Mouse (Mus musculus): ENCODE measurements around the gene Pafah2.

Gene Pafah2

DNA sequence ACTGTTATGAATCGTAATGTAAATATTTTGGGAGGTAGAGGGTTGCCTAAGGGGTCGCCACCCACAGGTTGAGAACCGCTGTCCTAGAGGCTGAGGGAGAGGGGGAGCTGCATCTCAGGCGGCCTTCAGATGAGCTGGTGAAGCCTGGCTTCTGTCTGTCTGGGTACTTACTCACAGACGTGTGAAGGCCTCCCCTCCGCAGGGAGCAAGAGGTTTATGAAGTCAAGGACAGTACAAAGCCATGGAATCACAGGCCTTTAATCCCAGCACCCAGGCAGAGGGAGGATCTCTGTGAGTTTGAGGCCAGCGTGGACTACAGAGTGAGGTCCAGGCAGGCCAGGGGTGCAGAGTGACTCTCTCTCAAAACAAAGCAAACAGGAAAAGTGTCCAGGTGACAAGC, 21.0 kb downstream of the Pafah2 start:
- in situ Hi-C loops (cut with MboI; ENCODE audit: low sequenced_read_pairs): no loop called here

DNA sequence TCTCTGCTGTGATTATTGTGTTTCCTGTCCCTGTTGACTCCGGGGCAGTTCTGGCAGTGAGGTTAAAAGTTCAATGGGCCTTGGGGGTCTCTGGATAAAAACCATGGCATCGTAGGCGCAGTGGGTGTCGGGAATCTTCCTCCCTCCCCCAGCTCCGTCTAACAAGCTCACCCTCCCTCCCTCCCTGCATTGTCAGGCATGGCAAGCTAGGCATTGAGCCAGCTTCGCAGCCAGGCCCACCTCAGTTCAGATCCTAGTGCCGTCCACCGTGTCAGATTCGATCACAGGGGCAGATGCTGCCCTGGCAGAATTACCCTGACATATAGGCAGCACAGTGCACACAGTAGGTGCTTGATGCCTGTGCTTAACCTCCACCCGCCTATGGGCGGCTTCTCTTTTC, 25.9 kb downstream of the Pafah2 start:
- in situ Hi-C loops (cut with MboI; ENCODE audit: low sequenced_read_pairs): no loop called here

DNA sequence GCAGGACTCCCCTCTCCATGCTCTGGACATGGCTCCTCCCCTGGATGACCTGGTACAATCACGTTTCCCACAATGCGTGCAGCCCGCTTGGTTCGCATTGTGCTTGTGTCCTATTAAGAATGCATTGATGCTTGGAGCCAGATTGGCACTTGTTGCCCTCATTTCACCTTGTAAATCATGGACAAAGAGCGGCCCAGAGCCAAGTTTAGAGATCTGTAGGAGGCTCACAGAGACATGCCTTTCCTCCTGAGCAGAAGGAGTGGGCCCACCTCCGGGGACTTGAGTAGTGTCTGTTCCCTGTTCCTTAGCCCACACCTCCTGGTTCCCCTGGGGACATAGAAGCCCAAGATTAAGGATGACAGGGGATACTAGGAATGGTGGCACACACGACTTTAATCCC, 27.8 kb downstream of the Pafah2 start:
- in situ Hi-C loops (cut with MboI; ENCODE audit: low sequenced_read_pairs): no loop called here

DNA sequence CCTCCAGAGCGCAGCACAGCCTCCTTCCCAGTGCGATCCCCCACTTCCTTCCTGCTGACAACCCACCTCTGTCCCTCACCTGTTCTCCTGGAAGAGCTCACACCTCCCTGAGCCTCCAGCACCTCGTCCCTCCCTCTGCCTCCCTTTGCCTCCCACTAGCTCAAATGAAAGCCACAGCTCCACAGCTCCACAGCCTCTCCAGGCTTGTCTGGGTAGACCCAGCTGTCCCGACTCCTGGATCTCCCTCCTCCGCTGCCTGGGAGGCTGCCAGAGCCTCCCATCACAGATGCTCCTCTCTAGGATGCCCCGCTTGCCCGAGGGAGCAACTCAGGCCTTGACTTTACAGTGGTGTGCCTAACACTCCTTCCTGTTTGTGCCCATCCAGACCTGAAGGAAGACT, 29.0 kb downstream of the Pafah2 start:
- in situ Hi-C loops (cut with MboI; ENCODE audit: low sequenced_read_pairs): no loop called here

DNA sequence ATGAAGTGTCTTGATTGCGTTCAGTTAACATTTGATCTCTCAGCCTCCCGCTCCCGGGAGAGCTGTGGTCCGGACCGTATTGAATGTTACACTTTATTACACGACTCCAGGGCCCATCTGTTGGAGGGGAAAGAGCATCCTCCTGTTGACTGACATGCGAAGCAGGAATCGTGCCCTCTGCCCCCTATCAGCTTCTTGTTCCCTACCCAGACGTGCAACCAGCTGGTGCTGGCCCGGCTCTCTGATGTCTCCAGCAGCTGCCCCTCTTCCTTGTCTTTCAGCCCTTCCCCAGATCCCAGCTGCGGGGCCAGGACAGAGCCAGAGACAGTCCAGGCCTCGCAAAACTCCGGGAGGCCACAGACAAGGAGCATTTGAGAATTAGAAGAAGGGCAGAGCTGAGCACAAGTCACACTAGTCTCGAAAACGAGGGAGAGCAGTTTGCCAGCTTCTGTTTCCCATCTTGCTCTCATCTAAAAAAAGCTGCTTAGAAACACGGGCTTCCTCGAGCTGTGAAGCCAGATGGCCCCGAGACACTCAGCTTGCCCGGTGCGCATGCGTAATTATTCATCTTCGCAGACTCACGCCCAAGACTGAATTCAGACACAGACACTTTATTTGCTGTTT, 34.4 kb downstream of the Pafah2 start:
- in situ Hi-C loops (cut with MboI; ENCODE audit: low sequenced_read_pairs): no loop called here

DNA sequence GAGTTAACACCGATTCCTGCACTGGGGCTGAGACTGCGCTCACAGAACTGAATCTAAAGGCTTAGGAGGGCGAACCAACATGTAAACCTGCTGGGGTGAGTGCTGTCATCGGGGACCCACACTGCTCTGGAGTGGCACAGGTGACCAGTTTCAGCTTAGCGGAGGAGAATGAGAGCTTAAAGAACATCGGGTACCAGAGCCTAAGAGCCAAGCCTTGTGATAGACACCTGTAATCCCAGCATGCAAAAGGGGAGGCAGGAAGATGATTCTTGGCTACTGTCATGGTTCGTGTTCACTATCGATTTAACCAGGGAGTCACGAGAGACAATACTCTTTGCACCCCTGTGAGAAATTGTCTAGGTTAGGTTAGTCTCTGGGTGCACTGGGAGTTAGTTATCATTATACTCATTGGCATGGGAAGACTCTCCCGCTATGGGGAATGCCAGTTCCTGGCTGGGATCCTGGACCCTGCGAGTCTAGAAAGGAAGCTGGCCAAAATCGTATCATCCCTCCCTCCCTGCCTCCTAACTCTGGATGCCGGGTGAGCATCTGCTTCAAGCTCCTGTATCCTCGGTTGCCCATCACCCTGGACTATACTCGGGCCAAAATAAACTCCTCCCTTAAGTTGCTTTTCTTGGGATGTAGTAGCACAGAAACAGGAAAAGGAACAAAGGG, 36.7 kb downstream of the Pafah2 start:
- in situ Hi-C loops (cut with MboI; ENCODE audit: low sequenced_read_pairs): no loop called here

DNA sequence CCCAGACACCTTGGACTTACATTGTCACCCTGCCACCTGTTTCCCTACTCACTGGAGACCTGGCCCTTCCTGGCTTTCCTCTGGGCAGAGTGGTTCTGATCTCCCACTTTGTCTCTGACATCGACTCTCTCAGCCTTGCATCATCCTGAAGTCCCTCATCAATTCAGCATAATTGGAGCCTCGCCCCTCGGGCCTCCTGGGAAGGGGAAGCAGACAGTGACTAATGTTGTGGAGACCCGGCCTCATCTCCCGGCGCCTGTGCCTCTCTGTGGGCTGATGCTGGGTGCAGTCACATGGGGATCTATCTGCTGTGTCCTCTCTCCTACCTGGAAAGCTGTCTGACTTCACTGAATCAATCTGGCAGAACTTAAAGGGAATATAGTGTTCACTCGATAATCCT, 40.1 kb downstream of the Pafah2 start:
- in situ Hi-C loops (cut with MboI; ENCODE audit: low sequenced_read_pairs): no loop called here

DNA sequence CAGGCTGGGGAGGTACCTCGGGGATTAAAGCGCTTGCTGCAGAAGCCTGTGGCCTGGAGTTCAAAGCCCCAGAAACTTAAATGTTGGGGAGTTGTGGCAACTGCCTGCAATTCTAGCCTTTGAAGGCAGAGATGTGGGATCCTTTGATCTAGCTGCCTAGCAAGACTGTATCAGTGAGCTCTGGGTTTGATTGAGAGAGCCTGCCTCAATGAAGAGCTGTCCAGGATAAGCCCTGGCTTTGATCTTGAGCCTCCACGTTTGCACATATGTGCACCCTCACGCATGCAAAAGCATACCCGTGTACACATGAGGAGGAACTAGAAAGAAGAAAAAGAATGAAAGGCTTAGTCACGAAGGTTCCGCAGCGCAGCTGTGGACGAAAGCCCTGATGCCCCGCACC, 40.5 kb downstream of the Pafah2 start:
- in situ Hi-C loops (cut with MboI; ENCODE audit: low sequenced_read_pairs): no loop called here

DNA sequence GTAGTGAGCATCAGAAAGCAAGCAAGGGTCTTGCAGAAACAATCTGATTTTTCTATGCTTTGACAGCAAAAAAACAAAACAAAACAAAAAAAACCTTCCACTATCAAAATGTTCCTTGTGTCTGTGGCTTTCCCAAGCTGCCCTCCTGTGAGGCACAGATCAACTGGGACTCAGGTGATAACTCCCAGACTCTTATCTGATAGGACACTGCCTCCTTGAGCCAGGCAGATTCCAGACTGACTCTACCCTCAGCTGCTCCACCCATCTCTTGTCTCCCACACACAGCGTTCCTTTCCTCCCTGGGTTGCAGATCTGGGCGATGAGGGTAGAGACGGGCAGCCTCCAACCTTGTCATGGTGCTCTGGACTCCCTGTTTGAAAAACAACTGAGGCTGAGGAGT, 43.0 kb downstream of the Pafah2 start:
- in situ Hi-C loops (cut with MboI; ENCODE audit: low sequenced_read_pairs): no loop called here

DNA sequence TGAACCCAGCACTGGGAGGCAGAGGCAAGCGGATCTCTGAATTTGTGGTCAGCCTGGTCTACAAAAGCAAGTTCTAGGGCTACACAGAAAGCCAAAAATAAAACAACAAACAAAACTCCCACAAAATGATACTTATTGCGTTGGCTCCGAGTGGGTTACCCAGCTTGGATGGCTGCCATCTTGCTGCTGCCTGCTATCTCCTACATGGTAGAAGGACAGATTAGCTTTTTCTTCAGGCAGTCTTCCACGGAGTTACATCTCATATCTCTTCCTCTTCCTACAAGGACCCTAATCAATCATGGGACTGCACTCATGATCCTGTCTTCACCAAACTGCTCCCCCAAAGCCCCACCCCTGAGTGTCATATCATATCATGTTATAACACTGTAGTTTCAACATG, 43.8 kb downstream of the Pafah2 start:
- in situ Hi-C loops (cut with MboI; ENCODE audit: low sequenced_read_pairs): no loop called here

DNA sequence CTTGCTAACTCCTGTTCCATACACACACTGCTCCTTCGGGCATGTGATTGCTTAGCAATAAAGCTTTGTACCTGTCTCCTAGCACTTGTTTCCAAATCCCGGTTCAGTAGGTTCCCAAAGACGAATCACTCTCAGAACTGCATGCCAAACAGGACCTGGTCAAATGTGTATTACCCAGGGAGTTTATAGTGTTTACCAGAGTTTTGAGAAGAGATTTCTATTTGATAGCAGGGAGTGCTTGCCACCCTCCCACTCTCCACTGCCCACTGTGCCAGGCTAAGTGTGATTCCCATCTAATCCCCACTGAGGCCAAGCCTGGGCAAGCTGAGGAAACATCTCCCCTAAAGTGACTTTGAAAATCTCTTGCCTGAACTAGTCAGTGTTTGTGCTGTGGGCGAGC, 46.1 kb downstream of the Pafah2 start:
- in situ Hi-C loops (cut with MboI; ENCODE audit: low sequenced_read_pairs): no loop called here

DNA sequence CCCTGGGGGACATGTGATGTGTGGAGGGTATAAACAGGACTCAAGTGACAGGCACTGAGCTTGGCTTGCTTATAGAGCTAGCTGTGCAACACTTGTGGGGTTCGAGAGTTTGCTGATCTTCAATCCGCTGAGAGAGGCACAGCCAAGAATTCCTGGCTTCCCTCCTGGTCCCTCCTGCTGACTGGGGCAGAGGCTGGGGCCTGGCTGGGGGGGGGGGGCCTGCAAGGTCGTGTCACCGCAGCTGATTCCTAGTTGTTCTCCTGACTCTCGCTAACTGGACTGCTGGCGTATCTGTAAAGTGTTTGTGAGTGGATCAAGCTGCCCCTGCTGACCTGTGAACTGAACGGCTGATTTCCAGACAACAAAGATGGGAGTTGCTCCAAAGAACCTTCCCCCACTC, 47.5 kb downstream of the Pafah2 start:
- in situ Hi-C loops (cut with MboI; ENCODE audit: low sequenced_read_pairs): no loop called here

DNA sequence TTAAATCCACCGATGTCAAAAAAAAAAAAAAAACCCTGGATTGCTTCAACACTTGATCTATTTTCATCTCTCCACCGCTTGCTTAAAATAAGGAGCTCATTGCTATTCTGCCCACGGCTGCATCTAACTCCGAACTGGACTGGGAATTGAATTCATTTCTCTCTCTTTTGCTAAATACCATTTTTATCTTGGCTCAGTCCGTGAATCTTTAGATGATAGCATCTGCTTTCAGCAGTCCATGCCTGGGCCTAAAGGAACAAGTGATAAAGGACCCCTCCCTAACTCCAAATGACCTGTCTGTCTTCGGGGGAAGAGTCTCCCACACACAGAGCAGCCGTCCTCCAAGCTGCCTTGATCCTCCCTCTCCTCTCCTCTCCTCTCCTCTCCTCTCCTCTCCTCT, 48.8 kb downstream of the Pafah2 start:
- in situ Hi-C loops (cut with MboI; ENCODE audit: low sequenced_read_pairs): no loop called here

DNA sequence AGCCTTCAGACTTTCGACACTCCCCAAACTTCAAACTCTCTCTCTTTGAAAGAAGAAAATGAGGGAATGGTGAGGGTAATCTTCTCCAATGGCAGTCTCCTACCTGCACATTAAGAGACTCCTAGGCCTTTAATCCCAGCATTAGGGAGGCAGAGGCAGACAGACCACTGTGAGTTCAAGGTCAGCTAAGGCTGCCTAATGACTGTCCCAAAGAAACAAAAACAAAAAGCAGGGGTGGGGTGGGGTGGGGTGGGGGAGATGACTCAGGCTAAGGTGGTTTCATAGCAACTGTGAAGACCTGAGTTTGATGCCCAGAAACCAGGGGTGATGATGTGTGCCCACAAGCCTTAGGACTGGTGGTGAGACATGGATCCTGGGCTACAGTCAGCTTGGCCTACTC, 49.4 kb downstream of the Pafah2 start:
- in situ Hi-C loops (cut with MboI; ENCODE audit: low sequenced_read_pairs): no loop called here

DNA sequence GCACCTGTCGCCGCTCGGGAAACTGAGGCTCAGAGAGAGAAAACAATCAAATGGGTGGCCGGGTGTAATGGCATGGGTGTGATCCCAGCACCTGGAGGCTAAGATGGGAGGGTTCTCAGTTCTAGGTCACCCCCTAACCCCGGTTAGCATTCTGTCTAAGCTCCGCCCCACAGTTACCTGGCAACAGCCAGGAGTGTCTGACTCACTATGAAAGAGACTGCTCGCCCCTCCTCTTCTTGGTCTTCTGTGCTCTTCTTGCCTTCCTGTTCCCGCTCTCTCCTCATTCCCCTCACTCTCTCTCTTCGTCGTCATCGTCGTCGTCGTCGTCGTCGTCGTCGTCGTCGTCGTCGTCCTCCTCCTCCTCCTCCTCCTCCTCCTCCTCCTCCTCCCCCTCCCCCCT, 51.8 kb downstream of the Pafah2 start:
- in situ Hi-C loops (cut with MboI; ENCODE audit: low sequenced_read_pairs): no loop called here

DNA sequence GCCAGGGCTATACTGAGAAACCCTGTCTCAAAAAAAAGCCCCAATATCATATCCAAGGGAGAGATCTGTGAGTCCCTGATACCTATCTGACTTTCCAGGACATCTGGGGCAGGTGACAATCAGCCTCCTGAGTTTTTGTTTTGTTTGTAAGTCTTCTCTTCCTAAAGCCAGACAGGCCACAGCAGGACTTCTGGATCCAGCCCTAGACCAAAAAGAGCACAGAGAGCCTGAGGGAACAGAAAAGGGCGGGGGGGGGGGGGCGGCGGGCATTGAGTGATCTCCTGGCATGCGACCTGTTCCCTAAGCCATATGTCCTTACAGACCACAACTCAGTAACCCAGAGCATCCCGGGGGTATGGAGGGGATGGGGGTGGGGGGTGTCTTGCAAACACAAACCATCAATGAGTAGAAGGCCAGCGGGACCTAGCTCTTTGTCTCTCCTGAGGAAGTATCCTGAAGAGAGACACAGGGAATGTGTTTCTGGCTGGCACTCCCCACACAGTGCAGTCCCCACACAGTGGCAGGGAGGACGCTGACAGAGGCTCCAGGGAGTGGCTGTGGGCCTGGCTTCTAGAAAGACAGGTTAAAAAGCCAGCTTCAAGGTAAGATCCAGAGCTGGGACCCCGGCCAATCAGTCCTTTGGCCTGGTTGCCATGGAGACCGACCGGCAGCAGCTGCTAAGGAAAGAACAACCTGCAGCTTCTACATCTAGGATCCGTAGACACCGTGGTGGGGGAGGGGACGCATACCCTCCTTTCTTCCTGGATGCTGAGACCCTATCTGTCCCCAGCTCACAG, 53.7 kb downstream of the Pafah2 start:
- in situ Hi-C loops (cut with MboI; ENCODE audit: low sequenced_read_pairs): no loop called here

DNA sequence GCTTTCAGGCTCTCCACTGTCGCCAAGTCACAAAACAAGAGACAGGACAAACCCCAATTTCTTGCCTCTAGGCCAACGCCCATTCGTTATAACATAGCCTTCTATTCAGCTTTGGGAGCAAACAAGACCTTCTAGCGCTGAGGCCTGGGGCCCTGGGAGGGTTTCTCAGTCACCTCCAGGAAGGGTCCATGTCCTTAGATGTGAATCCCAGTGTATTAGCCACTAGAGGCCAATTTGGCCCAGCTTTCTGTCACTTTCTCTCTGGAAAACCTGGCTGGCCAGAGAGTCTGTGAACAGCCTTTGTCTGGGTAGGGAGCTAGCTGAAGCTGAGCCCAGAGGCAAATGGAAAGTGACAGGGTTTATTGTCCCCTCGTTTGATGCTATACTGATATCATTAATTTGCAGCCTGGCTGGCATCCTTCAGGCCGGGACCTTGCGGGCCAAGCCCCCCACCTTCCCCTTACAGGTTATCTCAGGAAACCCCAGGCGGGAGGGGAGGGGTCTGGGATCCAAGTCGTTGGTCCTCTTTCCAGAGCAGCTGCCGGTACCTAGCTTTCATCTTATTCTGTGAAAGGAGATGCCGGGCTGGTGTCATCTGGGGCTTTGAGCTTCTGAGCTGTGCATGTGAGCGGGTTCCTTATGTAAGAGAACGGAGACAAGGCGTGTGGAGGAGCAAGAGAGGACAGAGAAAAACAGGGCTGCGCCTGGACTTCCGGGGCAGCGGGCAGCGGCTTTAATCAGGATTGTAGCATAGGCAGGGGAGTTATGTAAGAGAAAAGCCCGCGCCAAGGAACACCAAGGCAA, 54.5 kb downstream of the Pafah2 start:
- in situ Hi-C loops (cut with MboI; ENCODE audit: low sequenced_read_pairs): no loop called here

DNA sequence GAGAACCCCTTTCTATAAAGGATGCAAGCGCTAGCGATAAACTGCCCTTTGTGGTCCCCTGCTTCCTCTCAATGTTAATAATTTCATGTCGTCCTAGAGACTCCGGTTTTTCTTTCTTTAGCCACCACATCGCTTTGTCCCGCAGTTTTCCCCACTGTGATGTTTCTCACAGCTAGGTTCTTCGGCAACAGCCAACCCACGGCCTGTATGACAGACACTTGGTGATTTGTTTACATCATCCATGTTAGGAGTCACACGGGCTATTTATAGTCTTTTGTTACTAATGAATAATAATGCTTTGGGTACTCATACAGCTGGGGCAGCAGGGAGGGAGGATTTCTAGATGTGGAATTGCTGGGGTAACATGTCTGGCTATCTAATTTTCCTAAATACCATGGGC, 55.4 kb downstream of the Pafah2 start:
- in situ Hi-C loops (cut with MboI; ENCODE audit: low sequenced_read_pairs): no loop called here

DNA sequence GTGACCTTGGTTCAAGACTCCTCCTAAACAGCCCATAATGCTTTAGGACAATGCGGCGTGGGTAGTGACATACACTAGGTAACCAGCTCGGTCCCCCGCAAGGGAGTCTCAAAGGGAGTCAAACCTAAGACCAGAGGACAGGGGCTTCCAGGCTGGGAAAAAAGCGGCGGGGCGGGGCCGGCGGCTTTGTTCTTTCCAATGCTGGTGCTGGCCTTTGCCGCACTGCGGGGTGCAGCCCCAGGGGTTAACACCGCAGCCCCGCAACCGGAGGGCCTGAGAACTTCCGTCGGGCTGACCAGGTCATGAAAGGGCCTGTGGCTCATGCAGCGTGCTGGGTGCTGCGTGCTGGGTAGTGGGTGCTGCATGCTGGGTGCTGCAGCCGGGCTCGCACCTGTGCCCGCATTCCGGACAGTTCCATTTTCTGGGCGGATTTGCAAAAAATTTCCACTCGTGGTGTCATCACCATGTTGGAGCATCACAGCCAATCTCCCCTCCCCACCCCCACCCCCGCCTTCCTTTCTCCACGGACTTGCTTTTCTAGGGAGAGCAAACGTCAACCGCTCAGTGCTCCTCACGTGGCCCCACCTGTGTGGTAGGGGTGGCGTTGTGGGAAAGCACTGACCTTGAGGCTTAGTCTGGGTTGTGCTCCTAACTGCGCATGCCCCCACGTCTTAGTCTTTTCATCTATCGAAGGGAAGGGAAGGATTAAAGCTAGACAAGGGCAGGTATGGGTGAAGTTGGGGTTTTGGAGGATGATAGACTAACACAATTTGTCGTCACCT, 57.7 kb downstream of the Pafah2 start:
- in situ Hi-C loops (cut with MboI; ENCODE audit: low sequenced_read_pairs): no loop called here

DNA sequence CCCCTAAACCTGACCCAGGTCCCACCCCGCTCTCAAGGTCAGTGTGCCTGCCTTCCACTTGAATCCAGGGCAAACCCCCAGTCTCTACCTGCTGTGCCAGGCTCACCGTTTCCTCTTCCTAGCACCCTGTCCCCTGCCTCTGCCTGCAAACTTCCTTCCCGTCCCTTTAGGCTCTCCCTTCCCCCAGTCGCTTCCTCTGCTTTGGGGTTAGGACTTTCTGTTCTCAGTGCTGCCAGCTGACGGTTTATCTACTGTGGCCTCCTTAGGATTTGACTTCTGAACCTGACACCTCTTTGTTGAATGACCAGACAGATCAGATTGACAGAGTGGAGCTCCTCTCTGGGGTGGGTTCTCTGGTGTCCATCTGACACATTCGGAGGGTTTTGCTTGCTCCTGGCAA, 59.2 kb downstream of the Pafah2 start:
- in situ Hi-C loops (cut with MboI; ENCODE audit: low sequenced_read_pairs): no loop called here
